Mouse (Mus musculus) megakaryocyte, embryonic 14.5 days (primary cell): ENCODE data around the gene Selenos.

Experiments
- FLI1 ChIP-seq: IDR thresholded peaks from 2 replicates; pipeline ENCODE4 v1.6.1; 2012; ENCODE audit warnings: low read length, inconsistent platforms, mixed read lengths
- GATA1 ChIP-seq: IDR thresholded peaks from 3 replicates; pipeline ENCODE4 v1.6.1; 2012; ENCODE audit warnings: mixed read lengths, low read length, inconsistent platforms, borderline replicate concordance

- no peak for TF ChIP-seq GATA1
- no peak for TF ChIP-seq FLI1
These were observed 26.3 kb downstream of the Selenos start for GRCm38 (mm10) chr7:66105771-66106170.
